Mouse (Mus musculus) lung, embryonic 15.5 days (tissue): Measurements from ENCODE around the gene Gm26602. TPM values are rescaled to one million over a fixed set of nuclear protein-coding genes. Genes with fewer than 3 reads are reported as not detected.
"Not testable (repeated sequence)": the region's sequence is repeated elsewhere in the genome, so short reads cannot be mapped to it uniquely, and the experiment has no call there.

ENCODE experiments used
- ATAC-seq: fragments of 200-750 bp; cut with Nextera tagmentation; 2 replicates; pipeline ENCODE4 v1.8.0; 2017; ENCODE audit warnings: moderate number of reproducible peaks, borderline replicate concordance; ENCODE audit not compliant: low FRiP score, low TSS enrichment; ENCODE audit errors: extremely low read depth
- H3K27ac ChIP-seq: fragments of 300-500 bp; sonication (generic); 2 replicates; pipeline ENCODE4 v1.5.1; 2015; ENCODE audit warnings: moderate library complexity, mild to moderate bottlenecking, inconsistent platforms
- H3K27me3 ChIP-seq: fragments of 300-500 bp; sonication (generic); 2 replicates; pipeline ENCODE4 v1.6.1; 2015; ENCODE audit warnings: inconsistent platforms
- H3K36me3 ChIP-seq: fragments of 300-500 bp; sonication (generic); 2 replicates; pipeline ENCODE4 v1.6.1; 2015; ENCODE audit warnings: inconsistent platforms
- H3K4me1 ChIP-seq: fragments of 300-500 bp; sonication (generic); 2 replicates; pipeline ENCODE4 v1.6.1; 2015; ENCODE audit warnings: inconsistent platforms
- H3K4me2 ChIP-seq: fragments of 300-500 bp; sonication (generic); 2 replicates; pipeline ENCODE4 v1.6.1; 2015; ENCODE audit warnings: inconsistent platforms, mild to moderate bottlenecking, moderate library complexity
- H3K4me3 ChIP-seq: fragments of 300-500 bp; sonication (generic); 2 replicates; pipeline ENCODE4 v1.5.1; 2015; ENCODE audit warnings: mild to moderate bottlenecking, inconsistent platforms
- H3K9ac ChIP-seq: fragments of 300-500 bp; sonication (generic); 2 replicates; pipeline ENCODE4 v1.6.1; 2015; ENCODE audit warnings: inconsistent platforms
- H3K9me3 ChIP-seq: fragments of 300-500 bp; sonication (generic); 2 replicates; pipeline ENCODE4 v1.6.1; 2016; ENCODE audit warnings: inconsistent platforms
- WGBS: fragments of 180-500 bp; shearing (Covaris S2); methylation state at CpG from one replicate; pipeline ENCODE4 v1.1.7; 2015; 5-methylcytosine and 5-hydroxymethylcytosine counted together
- polyA plus RNA-seq: library from polyadenylated mRNA; unstranded; fragments of >200 nt; fragmentation: Nextera tagmentation; extraction: Ambion mirVana; gene quantifications from 2 replicates; pipeline ENCODE4 v1.2.1, GENCODE M21; 2015

The Gm26602 gene
- polyA plus RNA-seq, 1 experiment from 2014 or later, result 1.2 TPM

GRCm38 (mm10) chr10:79886611-79887010, 24.0 kb upstream of the Gm26602 start:
- WGBS, result 74% methylated on average over 8 of the region's 8 CpGs

GRCm38 (mm10) chr10:79889386-79889785, 21.3 kb upstream of the Gm26602 start:
- WGBS, result 41% methylated on average over 2 of the region's 2 CpGs
- Histone ChIP-seq H3K9me3 (no peaks in the 10 kb centered on the region), H3K4me1 (no peaks in the 10 kb centered on the region), H3K4me3 (no peak overlapping the region), H3K27me3 (no peaks in the 10 kb centered on the region), H3K9ac (no peak overlapping the region), H3K4me2 (no peak overlapping the region), H3K27ac (no peak overlapping the region), H3K36me3 (0 out of 2 replicates have a peak, but pooled peaks cover 2% of the 10 kb centered on the region)
- no peak for ATAC-seq

More at GRCm38 (mm10) chr10:79886611-79887010, 24.0 kb upstream of the Gm26602 start:
- Histone ChIP-seq H3K4me1 (peaks cover 14% of the 10 kb centered on the region), H3K9ac (no peak overlapping the region), H3K9me3 (no peaks in the 10 kb centered on the region), H3K27ac (no peak overlapping the region), H3K27me3 (peaks cover 19% of the 10 kb centered on the region; the same call in 1 of the 2 replicates), H3K4me3 (no peak overlapping the region), H3K4me2 (no peak overlapping the region), H3K36me3 (no peaks in the 10 kb centered on the region)
- ATAC-seq, result no peak

- Histone ChIP-seq H3K4me2 (no peak within 1 kb of the TSS), H3K4me1 (no peaks in the 10 kb centered on the region), H3K9me3 (no peaks in the 10 kb centered on the region), H3K9ac (no peak within 1 kb of the TSS), H3K27me3 (no peaks in the 10 kb centered on the region), H3K36me3 (peaks cover 11% of the 10 kb centered on the region), H3K4me3 (no peak within 1 kb of the TSS), H3K27ac (no peak within 1 kb of the TSS)
- WGBS, result 32% methylated on average over 5 of the region's 5 CpGs
- ATAC-seq, result no peak
These were observed 20.0 kb upstream of the Gm26602 start, which contains the start of gene Cfd for GRCm38 (mm10) chr10:79890670-79891069. Gene Cfd, plus strand, starts transcription at chr10:79890853.

GRCm38 (mm10) chr10:79892451-79893118, 18.1 kb upstream of the Gm26602 start:
- H3K4me1 ChIP-seq, H3K4me3 ChIP-seq, ATAC-seq, H3K9me3 ChIP-seq, H3K4me2 ChIP-seq, H3K27ac ChIP-seq, H3K9ac ChIP-seq, H3K27me3 ChIP-seq: not testable (repeated sequence)
- H3K36me3 ChIP-seq, result peaks cover 28% of the 10 kb centered on the region
- 42% methylated on average over 22 of the region's 22 CpGs for WGBS

GRCm38 (mm10) chr10:79896306-79896705, 14.3 kb upstream of the Gm26602 start:
- H3K4me1 ChIP-seq, result peaks cover 8% of the 10 kb centered on the region
- H3K4me3 ChIP-seq, result no peak overlapping the region
- H3K36me3 ChIP-seq, result peaks cover 38% of the 10 kb centered on the region
- H3K9me3 ChIP-seq, result no peaks in the 10 kb centered on the region
- ATAC-seq, result no peak
- no peak overlapping the region for H3K27ac ChIP-seq
- 83% methylated on average over 16 of the region's 16 CpGs for WGBS
- H3K27me3 ChIP-seq, result no peaks in the 10 kb centered on the region
- H3K9ac ChIP-seq, result no peak overlapping the region
- no peak overlapping the region for H3K4me2 ChIP-seq

- H3K36me3 ChIP-seq, result peaks cover 44% of the 10 kb centered on the region
- H3K9me3 ChIP-seq, result no peaks in the 10 kb centered on the region
- no peaks in the 10 kb centered on the region for H3K27me3 ChIP-seq
- H3K4me1 ChIP-seq, result peaks cover 8% of the 10 kb centered on the region
- H3K9ac ChIP-seq, result no peak overlapping the region
- H3K4me3 ChIP-seq, result no peak overlapping the region
- 71% methylated on average over 13 of the region's 13 CpGs for WGBS
- peak; percentile 28; the same call in 1 of the 2 replicates for ATAC-seq
- H3K4me2 ChIP-seq, result no peak overlapping the region
- no peak overlapping the region for H3K27ac ChIP-seq
These were observed 13.8 kb upstream of the Gm26602 start for GRCm38 (mm10) chr10:79896814-79897213.

GRCm38 (mm10) chr10:79897316-79898245, 13.1 kb upstream of the Gm26602 start:
- WGBS, result 57% methylated on average over 20 of the region's 20 CpGs
- Histone ChIP-seq H3K4me3 (no peak overlapping the region), H3K9ac (no peak overlapping the region), H3K4me2 (no peak overlapping the region), H3K36me3 (peaks cover 44% of the 10 kb centered on the region), H3K27ac (no peak overlapping the region), H3K27me3 (no peaks in the 10 kb centered on the region), H3K4me1 (peaks cover 8% of the 10 kb centered on the region), H3K9me3 (no peaks in the 10 kb centered on the region)
- no peak for ATAC-seq

GRCm38 (mm10) chr10:79900951-79901410, 9.7 kb upstream of the Gm26602 start:
- Histone ChIP-seq H3K36me3 (peaks cover 56% of the 10 kb centered on the region), H3K9ac (no peak overlapping the region), H3K4me3 (no peak overlapping the region), H3K27me3 (no peaks in the 10 kb centered on the region), H3K27ac (no peak overlapping the region), H3K4me2 (no peak overlapping the region), H3K4me1 (peaks cover 8% of the 10 kb centered on the region), H3K9me3 (no peaks in the 10 kb centered on the region)
- ATAC-seq, result no peak
- 53% methylated on average over 2 of the region's 2 CpGs for WGBS

GRCm38 (mm10) chr10:79906712-79907111, 3.9 kb upstream of the Gm26602 start:
- peaks cover 50% of the 10 kb centered on the region for H3K36me3 ChIP-seq
- ATAC-seq, result no peak
- H3K9ac ChIP-seq, result no peak overlapping the region
- H3K4me3 ChIP-seq, result no peak overlapping the region
- no peaks in the 10 kb centered on the region for H3K9me3 ChIP-seq
- 94% methylated on average over 9 of the region's 9 CpGs for WGBS
- peaks cover 13% of the 10 kb centered on the region for H3K4me1 ChIP-seq
- no peaks in the 10 kb centered on the region for H3K27me3 ChIP-seq
- H3K4me2 ChIP-seq, result no peak overlapping the region
- no peak overlapping the region for H3K27ac ChIP-seq

GRCm38 (mm10) chr10:79907415-79907814, 3.2 kb upstream of the Gm26602 start:
- H3K9me3 ChIP-seq, result no peaks in the 10 kb centered on the region
- H3K9ac ChIP-seq, result no peak overlapping the region
- peaks cover 13% of the 10 kb centered on the region for H3K4me1 ChIP-seq
- H3K27ac ChIP-seq, result no peak overlapping the region
- ATAC-seq, result no peak
- no peak overlapping the region for H3K4me3 ChIP-seq
- peaks cover 56% of the 10 kb centered on the region for H3K36me3 ChIP-seq
- no peaks in the 10 kb centered on the region for H3K27me3 ChIP-seq
- H3K4me2 ChIP-seq, result 0 out of 2 replicates have a peak overlapping the region, but pooled peaks have one; percentile 59
- 88% methylated on average over 10 of the region's 10 CpGs for whole genome bisulfite sequencing

GRCm38 (mm10) chr10:79908167-79909091, 2.2 kb upstream of the Gm26602 start, which contains the start of gene Med16:
Gene Med16, minus strand, starts transcription at chr10:79908923.
- Histone ChIP-seq H3K36me3 (peaks cover 55% of the 10 kb centered on the region), H3K4me1 (peaks cover 13% of the 10 kb centered on the region)
- peak; percentile 96 for ATAC-seq

More at GRCm38 (mm10) chr10:79908167-79909091, 2.2 kb upstream of the Gm26602 start, which contains the start of gene Med16:
- H3K4me2 ChIP-seq, result peak within 1 kb of the TSS; percentile 59
- no peaks in the 10 kb centered on the region for H3K27me3 ChIP-seq
- H3K4me3 ChIP-seq, result peak within 1 kb of the TSS; percentile 87
- H3K9me3 ChIP-seq, result no peaks in the 10 kb centered on the region
- under 1% methylated on average over 52 of the region's 52 CpGs for WGBS
- H3K27ac ChIP-seq, result peak within 1 kb of the TSS; percentile 99
- peak within 1 kb of the TSS; percentile 98 for H3K9ac ChIP-seq
